Mouse (Mus musculus) right cerebral cortex, postnatal 25 days (tissue): Measurements from ENCODE around the gene Golm1.
"Not testable (repeated sequence)": the region's sequence is repeated elsewhere in the genome, so short reads cannot be mapped to it uniquely, and the experiment has no call there.

Experiments
- DNase-seq: peaks from one replicate; pipeline ENCODE4 v3.0.0; 2022

The Golm1 gene

DNA sequence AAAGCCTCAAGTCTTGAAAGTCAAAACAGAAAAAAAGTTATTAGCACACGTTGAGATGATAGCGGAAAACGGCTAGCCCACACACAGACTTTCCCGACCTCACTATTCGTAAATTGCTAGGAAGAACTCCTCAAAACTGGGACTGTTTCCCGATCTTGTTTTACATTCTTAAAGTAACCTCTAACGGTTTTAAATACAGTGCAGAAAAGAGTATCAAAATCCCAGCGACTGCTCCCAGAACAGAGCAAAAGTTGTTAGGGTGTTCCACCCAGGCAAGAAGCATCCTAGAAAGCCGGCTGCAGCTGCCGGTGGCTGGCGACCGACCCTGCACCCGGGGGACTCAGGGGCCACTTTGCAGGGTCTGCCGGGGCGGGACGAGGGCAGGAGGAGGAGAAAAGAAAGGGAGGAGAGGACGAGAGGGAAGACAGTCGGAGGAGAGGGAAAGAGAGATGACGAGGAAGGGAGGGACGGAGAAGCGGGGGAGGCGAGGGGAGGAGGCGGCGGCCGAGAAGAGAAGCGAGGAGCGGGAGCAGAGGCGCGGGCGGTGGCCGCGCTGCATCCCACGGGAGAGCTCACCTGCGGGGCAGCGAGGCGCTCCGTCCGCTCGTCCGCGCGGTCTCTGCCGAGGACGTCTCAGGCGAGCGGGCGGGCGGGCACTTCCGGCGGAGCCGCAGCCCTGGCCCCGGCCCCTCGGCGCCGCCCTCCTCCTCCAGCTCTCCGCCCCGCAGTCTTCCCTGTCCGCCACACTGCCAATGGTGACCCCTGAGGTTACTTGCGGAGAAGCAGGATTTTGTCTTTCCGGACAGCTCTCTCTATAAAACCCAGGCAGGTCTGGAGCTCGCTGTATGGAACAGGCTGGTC is at the start of gene Golm1:
TSS of gene Golm1 (minus strand) at position 661 of the 861 bp plus-strand sequence.
- peak; percentile 51 for DNase-seq

DNA sequence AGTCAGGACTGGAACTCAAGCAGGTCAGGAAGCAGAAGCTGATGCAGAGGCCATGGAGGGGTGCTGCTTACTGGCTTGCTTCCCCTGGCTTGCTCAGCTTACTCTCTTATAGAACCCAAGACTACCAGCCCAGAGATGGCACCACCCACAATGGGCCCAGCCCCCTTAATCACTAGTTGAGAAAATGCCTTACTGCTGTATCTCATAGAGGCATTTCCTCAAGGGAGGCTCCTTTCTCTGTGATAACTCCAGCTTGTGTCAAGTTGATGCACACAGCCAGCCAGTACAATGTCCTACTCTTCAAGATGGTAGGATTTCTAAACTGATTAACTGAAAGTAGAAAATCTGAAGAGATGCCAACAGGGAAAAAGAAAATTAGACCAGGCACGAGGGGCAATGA is 46.5 kb upstream of the Golm1 start:
- DNase-seq = not testable (repeated sequence)

DNA sequence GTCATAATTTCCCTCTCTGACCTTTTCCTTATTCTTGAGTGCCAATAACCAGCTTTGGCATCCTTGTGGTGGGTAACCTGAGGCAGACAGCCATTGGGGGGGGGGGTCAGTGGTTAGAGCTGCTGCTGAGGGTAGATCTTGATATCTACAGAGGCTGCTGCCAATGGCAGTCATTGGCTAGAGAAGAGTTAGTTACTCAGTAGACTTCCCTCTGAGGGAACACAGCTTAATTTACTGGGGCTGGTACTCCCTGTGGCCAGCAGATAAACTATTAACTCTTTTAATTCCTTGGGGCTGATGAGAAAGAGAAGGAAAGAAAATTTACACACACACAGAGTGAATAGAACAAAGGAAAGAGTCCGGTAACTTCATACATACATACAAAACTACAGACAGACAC is 43.9 kb upstream of the Golm1 start:
- no peak for DNase-seq

DNA sequence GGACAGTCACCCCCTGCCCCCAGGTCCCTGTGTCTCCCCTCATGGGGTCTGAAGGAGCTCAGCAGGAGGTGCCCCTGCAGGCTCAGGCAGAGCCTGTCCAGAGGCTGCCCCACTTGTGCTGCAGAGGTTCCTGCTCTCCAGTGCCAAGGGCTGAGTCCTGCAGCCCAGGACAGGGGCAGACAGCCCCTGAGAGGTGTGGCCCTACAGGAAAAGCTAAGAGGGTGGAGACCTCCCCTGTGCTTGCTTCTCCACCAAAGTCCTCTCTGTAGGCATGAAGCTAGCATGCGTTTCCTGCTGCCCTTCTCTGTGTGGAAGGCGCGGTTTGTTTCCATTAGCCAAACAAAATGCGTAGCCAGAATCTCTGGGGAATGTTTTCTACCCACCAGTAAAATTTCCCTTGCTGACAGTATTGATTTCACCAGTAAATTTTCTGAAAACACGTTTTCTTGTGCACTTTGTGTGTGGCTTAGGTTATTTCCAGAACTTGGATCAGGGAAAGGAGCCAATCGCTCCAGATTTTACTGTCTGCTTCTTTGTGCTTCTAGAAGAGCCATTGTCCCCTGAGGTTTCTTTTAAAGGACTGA is 43.3 kb upstream of the Golm1 start:
- DNase-seq = not testable (repeated sequence)

DNA sequence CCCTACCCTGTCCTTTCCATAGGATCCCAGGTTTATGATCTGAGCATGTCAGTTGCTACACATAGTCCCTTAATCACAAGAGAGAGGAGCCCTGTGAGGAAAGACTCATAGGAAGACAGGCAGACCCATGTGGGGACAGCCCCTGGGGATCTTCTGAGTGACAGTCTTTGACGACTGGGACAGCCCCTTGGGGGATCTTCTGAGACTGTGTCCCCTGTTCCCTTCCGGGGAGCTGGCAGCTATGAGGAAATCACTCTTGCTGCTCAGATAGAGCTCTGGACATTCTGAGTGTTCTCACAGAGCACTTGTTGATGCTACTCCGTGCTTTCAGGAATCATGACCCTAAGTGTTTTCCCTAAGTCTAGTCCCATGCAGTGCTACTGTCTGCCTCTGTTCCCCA is 38.1 kb upstream of the Golm1 start:
- DNase-seq = no peak

DNA sequence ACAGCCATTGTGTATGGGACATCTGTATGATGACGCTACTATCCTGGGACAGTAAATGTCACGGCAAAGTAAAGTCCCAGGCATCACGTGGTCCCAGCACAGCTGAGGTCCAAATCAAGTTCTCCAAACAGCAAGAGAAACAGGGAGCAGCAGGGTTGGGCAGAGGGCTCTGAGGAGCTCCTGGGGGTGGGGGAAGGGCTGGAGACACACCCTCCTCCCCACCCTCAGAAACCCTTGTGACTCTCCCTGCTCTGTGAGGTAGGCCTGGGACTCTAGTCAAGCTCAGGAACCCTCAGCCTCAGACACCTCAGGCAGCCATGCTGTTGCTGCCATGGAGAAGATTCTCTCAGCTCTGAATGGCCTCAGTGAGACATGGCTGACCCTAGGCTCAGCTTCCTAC is 36.4 kb upstream of the Golm1 start, which contains the start of gene Spata31d1b:
TSS of gene Spata31d1b (plus strand) at position 301 of the 400 bp plus-strand sequence.
- not testable (repeated sequence) for DNase-seq

DNA sequence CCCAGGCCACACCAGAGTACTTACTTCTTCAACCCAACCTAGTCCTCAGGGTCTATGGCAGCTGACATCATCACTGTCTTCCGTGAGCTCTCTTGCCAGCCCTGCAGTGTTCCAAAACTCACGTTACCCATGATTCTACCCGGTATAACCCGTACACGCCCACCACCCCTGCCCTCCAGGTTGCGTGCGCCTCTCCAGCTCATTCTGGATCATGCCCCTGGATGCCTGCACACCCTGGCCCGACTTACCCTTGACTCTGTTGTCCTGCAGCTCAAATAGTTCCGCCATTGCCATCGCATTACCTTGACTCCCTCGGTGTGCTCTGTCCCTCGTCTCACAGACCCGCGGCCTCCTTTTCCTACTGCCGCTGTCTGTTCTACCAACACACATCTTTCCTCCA is 34.6 kb upstream of the Golm1 start, which contains the start of gene Spata31d1a:
TSS of gene Spata31d1a (minus strand) at position 101 of the 400 bp plus-strand sequence.
- no peak for DNase-seq

DNA sequence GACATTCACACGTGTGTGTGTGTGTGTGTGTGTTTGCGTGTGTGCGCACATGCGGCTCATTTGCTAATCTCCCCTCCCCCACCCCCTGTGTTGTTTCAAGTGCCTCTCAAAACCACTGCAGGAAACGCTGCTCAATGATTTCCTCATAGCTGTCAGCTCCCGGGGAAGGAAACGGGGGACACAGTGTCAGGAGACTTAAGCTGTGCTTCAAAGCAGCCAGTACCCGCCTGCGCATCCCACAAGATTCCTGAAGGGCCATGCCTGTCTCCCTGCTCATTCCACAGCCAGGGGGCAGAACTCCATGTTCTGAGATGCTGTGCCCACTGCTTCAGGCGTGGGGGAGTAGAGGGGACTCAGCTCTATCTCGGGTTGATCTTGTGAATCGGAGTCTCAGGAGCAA is 29.0 kb upstream of the Golm1 start:
- no peak for DNase-seq

DNA sequence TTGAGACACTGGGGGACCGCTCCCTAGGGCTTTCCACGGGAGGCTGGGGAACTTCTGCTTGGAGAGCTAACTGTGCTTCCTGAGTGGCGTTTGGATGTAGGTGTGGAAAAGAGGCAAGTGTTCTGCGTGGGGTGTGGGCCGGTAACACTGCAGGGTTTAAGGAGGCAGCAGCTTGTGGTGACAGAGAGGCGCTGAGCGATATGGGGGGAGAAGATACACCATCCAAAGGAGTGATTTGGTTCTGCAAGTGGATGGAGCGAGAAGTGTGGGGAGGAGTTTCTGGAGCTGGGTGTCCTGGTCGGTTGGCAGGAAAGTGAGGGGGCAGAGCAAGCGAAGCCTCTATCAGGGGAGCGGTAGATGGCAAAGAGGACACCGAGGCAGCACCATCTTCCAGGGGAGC is 27.9 kb upstream of the Golm1 start:
- peak; percentile 43 for DNase-seq

DNA sequence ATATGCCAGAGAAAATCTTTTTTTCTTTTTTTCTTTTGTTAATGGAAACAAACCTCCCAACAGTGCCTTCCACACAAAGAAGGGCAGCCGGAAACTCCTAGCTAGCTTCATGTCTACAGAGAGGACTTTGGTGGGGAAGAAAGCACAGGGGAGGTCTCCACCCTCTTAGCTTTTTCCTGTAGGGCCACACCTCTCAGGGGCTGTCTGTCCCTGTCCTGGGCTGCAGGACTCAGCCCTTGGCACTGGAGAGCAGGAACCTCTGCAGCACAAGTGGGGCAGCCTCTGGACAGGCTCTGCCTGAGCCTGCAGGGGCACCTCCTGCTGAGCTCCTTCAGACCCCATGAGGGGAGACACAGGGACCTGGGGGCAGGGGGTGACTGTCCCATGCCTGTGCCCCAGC is 24.5 kb upstream of the Golm1 start:
- DNase-seq = not testable (repeated sequence)

DNA sequence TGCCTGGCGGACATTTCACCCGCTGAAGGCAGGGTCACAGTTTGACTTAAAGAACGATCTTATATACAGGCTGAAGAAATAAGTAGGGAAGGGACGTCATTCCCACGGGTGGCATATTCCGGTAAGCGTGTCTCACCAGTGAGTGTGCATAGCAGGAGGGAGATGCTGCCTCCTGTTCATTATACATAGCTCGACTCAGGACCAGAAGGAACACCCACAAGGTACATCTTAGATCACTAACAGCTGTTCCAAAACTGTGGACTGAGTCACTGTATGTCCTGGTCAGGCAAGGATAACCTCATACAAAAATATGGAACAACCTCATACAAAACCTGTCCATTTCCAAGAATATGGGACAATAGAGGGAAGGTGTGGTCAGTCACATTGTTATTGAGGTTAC is 23.5 kb upstream of the Golm1 start:
- no peak for DNase-seq

DNA sequence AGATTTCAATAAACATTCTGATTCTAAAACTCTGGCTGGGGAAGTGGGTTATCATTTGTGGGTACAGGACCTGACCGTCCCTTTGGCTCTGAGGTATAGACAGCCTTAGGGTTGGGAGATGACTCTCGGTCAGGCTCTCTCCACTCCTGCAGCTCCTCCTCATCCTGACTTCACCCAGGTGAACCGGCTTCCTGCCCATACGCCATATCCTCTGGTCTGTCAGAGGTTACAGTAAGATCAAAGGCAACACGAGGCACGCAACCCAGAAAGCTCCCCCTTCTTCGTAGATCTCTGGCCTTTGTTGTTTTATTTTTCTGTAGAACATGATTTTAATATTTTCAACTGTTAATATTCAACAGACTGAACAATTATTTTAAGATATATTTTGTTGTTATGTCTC is 20.2 kb upstream of the Golm1 start:
- DNase-seq = no peak

DNA sequence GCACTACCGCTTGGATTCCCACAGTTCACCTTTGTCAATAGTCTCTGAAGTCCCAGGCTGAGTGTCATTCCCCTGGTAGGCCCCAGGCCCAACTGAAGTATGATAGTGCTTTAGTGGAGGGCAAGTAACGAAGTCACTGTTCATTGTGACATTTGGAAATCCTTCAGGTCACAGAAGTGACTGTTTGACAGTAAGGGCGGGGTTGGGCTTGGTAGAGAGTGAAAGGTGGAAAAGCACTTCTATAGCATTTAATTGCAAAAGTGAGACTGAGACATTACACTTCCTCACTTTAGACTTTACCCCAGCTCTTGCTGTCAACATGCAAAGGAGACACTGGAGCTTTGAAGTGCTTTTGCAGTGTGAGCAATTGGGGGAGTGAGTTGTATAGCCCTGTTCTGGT is 18.4 kb upstream of the Golm1 start, which contains the start of gene 4921517D22Rik:
TSS of gene 4921517D22Rik (minus strand) at position 101 of the 400 bp plus-strand sequence.
- DNase-seq = no peak

DNA sequence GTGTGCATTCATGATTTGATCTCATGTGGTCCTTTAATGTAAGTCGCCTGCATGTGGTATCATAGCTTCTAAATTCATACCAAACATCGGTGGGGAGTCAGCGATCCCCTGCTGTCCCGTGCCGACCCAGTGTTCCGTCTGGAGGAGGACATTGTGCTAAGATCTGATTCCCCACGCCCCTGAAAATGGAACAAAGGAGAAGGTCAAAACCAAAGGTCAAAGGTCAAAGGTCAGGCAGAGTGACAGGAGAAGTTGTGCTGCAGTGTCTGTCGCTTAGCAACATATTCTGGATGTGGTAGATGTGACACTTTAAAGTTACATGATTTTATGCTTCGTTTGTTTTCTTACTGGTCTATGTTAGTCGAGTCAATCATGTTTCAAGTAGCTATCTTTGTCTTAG is 15.9 kb upstream of the Golm1 start:
- no peak for DNase-seq

DNA sequence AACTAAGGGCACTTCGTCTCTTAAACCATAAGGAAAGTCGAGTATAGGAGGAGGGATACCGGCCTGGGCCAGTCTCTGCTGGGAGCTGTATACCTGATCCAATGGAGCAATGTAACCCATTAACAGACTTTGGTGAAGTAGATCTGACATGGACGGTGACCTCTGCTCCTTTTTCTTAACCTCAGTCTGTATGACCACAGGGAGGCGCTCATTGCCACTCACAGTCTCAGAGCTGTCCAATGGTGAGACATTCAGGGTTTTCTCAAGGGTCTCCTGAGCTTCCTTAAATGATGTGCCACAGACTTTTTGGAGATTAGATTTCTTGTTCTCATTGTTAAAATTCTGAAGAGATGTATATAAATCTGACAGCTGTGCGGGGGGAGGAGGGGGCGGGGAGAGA is 15.0 kb upstream of the Golm1 start:
- no peak for DNase-seq

DNA sequence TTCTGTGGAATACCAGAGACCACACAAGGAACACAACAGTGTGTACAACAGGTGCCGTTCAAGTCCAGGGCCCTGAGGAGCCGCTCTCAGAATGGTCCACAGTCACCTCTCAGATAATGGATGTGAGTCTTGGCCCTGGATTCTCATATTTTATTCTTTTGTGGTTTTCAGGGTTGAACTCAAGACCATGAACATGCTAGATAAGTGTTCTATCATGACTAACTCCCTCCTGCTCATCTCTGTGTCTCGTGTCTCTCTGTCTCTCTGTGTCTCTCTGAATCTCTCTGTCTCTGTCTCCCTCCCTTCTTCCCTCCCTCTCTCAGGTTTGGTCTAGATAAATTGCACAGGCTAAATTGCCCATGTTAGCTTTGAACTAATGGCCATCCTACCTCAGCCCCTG is 14.2 kb upstream of the Golm1 start:
- DNase-seq = no peak

DNA sequence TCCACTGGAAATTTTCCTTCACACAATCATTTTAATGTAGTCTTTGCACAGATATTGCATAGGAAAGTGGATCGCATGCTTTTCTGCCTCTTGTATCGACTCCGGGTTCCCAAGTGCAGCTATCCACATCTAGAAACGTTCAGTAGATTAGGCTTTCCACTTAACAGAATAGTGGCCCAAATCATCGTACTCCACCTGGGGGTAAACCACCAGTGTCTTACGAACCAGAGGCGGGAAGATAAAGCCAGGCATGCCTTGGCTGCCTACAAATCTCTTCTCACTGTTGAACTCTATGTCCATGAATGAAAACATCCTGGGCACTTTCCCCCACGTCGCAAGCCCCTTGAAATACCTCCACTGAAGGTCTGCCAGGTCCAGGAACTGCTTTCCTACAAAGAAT is 13.7 kb upstream of the Golm1 start:
- DNase-seq = no peak

DNA sequence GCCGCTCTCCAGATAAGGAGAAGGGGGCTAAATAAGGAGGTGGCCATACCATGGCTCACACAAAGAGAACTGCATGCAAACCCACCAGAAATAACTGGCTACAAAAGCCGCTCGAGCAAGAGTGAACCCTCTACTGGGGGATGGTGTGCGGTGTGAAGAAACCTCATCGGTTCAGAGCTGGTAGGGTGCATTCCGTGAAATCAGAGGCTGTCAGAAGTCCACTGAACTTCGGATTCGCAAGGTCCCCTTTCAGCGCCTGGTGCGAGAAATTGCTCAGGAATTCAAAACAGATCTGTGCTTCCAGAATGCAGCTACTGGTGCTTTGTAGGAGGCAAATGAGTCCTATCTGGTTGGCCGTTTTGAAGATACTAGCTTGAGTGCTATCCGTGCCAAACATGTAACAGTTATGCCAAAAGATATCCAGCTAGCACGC is 12.7 kb upstream of the Golm1 start:
- no peak for DNase-seq

DNA sequence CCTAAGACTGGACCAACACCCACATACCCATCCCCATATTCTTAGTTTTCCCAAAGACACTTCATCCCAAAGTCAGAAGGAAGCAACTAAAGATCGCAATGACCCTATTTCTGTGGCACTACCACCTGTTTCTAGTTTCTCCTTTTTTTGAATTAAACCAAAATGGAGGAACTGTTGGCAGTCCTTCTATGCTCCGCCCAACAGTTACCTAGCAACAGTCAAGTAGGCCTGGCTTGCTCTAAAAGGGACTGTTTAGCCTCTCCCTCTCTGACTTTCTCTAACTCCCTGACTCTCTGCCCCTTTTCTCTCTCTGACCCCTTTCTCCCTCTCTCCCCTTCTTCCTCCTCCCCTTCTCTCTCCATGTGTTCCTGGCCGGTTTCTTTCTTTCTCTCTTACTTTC is 9.6 kb upstream of the Golm1 start:
- no peak for DNase-seq

DNA sequence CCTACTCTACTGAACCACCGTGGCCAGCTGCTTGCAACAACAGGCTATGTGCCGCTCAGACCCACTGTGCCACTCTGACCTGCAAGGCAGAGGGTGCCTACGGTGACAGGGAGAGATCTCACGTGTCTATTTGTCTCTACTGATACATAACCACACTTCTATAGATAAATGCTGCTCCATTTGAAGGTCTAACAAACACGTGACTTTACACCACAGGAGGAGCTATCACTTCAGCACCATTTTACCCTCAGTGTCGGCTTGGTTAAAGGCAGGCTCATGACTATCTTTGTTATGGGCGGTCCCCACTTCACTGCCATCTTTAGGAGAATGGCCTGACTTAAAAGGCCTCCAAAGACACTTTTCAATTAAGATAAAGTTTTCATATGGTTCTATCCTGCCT is 7.0 kb upstream of the Golm1 start:
- DNase-seq = no peak

DNA sequence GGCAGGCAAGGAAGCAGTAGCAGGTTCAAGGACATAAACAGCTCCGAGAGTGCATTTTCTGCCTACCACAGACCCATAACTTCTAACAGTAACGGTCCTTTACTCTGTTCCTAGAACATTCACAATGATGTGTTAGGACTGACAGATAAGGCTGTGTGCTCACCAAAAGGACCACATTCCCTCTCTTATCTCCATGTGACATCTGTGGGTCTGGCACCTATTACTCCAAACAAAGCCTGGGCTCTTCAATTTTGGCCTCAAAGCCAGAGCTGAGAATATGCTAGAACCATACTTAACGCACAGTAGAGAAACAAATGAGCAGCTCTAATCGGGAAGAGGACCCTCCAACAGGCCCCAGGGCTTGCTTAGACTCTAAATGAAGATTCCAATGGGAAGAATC is 4.3 kb upstream of the Golm1 start:
- DNase-seq = no peak

DNA sequence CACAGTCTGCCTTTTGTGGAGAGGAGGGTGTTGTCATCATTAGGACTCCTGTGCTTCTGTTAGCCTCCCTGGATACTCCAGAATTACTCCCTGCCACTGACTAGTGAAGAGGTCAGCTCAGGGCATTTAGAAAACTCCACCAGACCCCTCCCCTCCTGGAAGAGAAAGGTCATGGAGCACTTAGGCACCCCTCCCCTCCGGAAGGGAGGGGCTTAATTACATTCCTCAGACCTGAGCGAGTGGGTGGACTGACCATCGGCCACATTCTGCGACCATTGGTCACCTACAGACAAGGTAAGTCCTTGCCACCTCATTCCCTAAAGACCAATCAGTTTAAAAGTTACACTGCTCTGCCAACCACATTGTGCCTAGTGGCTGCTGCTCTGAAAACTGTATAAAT is 3.7 kb upstream of the Golm1 start:
- no peak for DNase-seq

DNA sequence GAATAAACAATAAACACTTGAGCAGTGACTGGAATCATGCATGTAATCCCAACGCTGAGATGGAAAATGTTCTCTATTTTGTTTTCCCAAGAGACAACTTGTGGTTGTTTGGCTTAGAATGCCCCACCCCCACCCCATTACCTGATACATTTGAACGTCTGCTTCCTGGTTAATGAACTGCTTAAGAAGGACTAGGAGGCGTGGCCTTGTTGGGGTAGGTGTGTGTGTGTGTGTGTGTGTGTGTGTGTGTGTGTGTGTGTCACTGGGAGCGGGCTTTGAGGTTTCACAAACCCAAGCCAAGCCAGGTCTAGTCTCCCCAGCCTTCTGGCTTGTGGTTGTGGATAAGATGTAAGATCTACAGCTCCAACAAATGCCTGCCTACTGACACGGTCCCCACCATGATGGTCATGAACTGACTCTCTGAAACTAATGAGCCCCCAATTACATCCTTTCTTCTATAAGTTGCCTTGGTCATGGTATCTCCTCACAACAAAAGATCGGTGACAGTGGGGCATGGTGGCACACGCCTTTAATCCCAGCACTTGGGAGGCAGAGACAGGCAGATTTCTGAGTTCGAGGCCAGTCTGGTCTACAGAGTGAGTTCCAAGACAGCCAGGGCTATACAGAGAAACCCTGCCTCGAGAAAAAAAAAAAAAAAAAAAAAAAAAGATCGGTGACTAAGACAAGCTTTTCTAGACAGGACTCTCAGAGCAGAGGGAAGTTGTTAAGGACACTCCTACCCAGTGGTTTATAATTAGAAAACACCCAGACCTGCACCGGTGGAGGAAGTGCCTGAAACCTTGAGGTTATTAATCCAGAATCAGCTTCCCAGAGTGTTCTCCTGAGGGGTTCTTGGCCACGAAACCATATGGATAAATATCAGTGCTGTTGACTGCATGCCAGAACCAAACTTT is 962 bp upstream of the Golm1 start:
- no peak for DNase-seq
